Mouse (Mus musculus) heart, adult 2 months (tissue): ENCODE data around the gene Ehmt2. TPM values are rescaled to one million over a fixed set of nuclear protein-coding genes. Genes with fewer than 3 reads are reported as not detected.

ENCODE experiments used
- DNase-seq, 2 experiments: peaks; one replicate each; pipeline ENCODE4 v3.0.0; 2021
- H3K27ac ChIP-seq: fragments of 200-600 bp; 2 replicates; pipeline ENCODE4 v1.8.1; 2022
- H3K27me3 ChIP-seq: fragments of 200-500 bp; 2 replicates; pipeline ENCODE4 v1.6.1; 2012; ENCODE audit warnings: mild to moderate bottlenecking, low read length, inconsistent platforms, mixed read lengths; ENCODE audit not compliant: control insufficient read depth, insufficient read depth
- H3K36me3 ChIP-seq: fragments of 200-500 bp; 2 replicates; pipeline ENCODE4 v1.6.1; 2012; ENCODE audit warnings: low read length, inconsistent platforms; ENCODE audit not compliant: control insufficient read depth, insufficient read depth
- H3K4me1 ChIP-seq: fragments of 200-500 bp; 2 replicates; pipeline ENCODE4 v1.6.1; 2011; ENCODE audit warnings: low read length; ENCODE audit not compliant: control insufficient read depth, insufficient read depth
- H3K4me3 ChIP-seq: fragments of 200-600 bp; 2 replicates; pipeline ENCODE4 v1.8.1; 2022
- H3K79me2 ChIP-seq: fragments of 200-500 bp; replicated peaks from 2 replicates; pipeline ENCODE4 v1.6.1; 2012; ENCODE audit warnings: mild to moderate bottlenecking, inconsistent platforms, low read length, moderate library complexity, mixed read lengths; ENCODE audit not compliant: control insufficient read depth, insufficient read depth
- H3K9ac ChIP-seq: fragments of 200-500 bp; 2 replicates; pipeline ENCODE4 v1.6.1; 2012; ENCODE audit warnings: low read depth, mild to moderate bottlenecking, control low read depth, inconsistent platforms, low read length, mixed read lengths
- CTCF ChIP-seq: fragments of 200-600 bp; IDR thresholded peaks from 2 replicates; pipeline ENCODE4 v1.8.1; 2022; ENCODE audit warnings: antibody characterized with exemption, mild to moderate bottlenecking, moderate library complexity
- EP300 ChIP-seq: fragments of 200-500 bp; IDR thresholded peaks from 2 replicates; pipeline ENCODE4 v1.6.1; 2011; ENCODE audit warnings: low read depth, low read length, control low read depth; ENCODE audit not compliant: insufficient read depth
- POLR2A ChIP-seq: fragments of 200-500 bp; IDR thresholded peaks from 2 replicates; pipeline ENCODE4 v1.6.1; 2011; ENCODE audit warnings: mild to moderate bottlenecking, low read depth, low read length, control low read depth; ENCODE audit not compliant: insufficient read depth
- WGBS: fragments of 180-500 bp; shearing (Covaris S2); methylation state at CpG from one replicate; pipeline ENCODE4 v1.1.7; 2018; 5-methylcytosine and 5-hydroxymethylcytosine counted together
- intact Hi-C: fragments of 180-260 bp; cut with DNase I; formaldehyde crosslinking; loops from one replicate; pipeline ENCODE4 v1.15.1; 2025
- polyA plus RNA-seq: library from polyadenylated mRNA; depleted of rRNA; stranded (reverse); fragments of >200 nt; gene quantifications from 2 replicates; pipeline ENCODE4 v1.2.3, GENCODE M21; 2012
- total RNA-seq, 2 experiments: library from RNA; stranded (reverse); gene quantifications; 2 replicates each; pipeline ENCODE4 v1.2.3; 2021

Ehmt2 gene
- total and polyA plus RNA-seq, 3 experiments: 38.0 to 64.0 (median 42.6) TPM

DNA sequence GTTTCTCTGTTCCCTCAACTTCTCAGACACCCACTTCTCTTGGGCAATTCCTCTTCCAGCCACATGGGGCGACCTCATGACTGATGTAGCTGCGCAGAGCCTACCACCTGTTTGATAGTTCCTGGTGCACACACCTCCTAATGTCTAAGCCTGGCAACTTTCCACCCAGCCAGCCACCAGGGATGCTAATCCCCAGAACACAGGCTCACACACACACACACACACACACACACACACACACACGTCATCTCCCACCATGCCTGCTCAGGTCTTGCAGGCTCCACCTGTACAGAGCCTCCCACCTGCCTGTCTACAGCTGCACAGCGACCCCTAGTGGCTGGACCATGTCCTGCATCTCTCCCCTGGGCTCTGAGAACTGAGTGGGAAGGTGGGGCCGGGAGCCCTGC, 13.7 kb downstream of the Ehmt2 start:
- Histone ChIP-seq H3K79me2 (no peaks in the 10 kb centered on the region), H3K27me3 (no peaks in the 10 kb centered on the region), H3K4me3 (no peak overlapping the region), H3K27ac (no peak overlapping the region), H3K36me3 (no peaks in the 10 kb centered on the region), H3K4me1 (no peaks in the 10 kb centered on the region), H3K9ac (no peak overlapping the region)
- peak; percentile 74 to 84 for DNase-seq
- WGBS: 56% methylated on average over 5 of the region's 5 CpGs
- peak; percentile 87 for TF ChIP-seq CTCF
- peak; percentile 78; the same call in 1 of the 2 replicates for TF ChIP-seq EP300
- TF ChIP-seq POLR2A: no peak
- intact Hi-C loops: loop anchor here (1.0 kb wide), 1 partner anchor 56 kb away; no protein-coding TSS in a partner anchor

DNA sequence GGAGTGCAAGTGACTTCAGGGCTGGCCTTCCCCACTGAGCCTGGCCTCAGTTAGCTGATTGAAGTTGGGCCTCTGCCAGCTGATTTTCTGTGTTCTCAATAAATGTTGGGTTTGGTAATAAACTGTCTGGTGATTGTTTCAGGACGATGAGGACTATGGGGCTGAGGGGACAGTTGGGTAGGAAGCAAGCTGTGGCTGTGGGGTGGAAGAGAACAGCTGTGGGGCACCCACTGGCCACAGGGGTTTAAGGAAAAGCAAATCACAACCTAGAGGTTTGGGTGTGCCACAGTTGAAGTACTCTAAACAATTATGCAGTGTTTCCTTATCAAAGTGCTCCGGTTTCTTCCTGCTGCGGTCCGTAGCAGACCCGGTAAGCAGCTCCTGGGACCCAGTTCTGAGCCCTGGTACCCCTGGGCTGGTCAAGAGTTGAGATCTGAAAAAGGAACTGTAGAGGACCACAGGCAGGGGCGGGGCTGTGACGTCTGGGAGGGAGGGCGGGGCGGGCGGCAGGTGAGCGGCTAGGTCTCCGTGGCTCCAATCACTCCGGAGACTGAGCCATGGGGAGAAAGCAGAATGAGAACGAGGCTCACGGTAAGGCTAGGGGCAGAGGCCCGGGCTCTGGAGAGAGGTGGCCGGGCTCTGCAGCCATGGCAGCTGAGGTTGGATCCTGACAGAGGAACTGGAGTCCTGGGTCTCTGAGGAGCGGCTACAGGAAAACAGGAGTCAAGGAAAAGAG, 15.8 kb downstream of the Ehmt2 start, which contains the start of gene Slc44a4:
Slc44a4 (plus strand) TSS at position 537 of the 736 bp plus-strand sequence.
- WGBS: 51% methylated on average over 18 of the region's 18 CpGs
- H3K36me3 ChIP-seq: no peaks in the 10 kb centered on the region
- no peaks in the 10 kb centered on the region for H3K27me3 ChIP-seq
- no peaks in the 10 kb centered on the region for H3K79me2 ChIP-seq
- TF ChIP-seq EP300: no peak
- TF ChIP-seq CTCF: no peak
- no peak for TF ChIP-seq POLR2A
- no peak within 1 kb of the TSS for H3K4me3 ChIP-seq
- intact Hi-C loops: no loop called here
- H3K27ac ChIP-seq: no peak within 1 kb of the TSS
- no peaks in the 10 kb centered on the region for H3K4me1 ChIP-seq
- H3K9ac ChIP-seq: no peak within 1 kb of the TSS
- DNase-seq: no peak

DNA sequence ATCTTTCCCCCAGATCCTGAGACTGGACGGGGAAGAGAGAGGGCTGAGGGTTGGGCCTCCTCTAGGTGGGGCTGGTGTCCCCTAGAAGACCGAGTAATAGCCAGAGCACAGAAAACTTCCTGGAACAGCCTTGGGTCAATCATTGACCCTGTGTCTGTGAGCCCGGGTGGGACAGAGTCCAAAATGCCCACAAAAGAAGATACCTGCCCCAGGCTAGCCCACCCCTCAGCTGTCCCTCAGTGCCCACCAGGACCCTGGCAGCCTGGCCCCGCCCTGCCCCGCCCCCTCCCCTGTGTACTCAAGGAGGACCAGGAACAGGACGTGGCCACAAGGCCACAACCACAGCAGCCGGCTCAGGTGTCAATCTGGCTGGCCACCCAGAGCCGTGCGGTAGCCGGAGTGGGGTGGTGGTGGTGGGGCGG, 17.2 kb downstream of the Ehmt2 start:
- Histone ChIP-seq H3K4me3 (no peak overlapping the region), H3K4me1 (no peaks in the 10 kb centered on the region), H3K27me3 (no peaks in the 10 kb centered on the region), H3K79me2 (no peaks in the 10 kb centered on the region), H3K36me3 (no peaks in the 10 kb centered on the region), H3K27ac (no peak overlapping the region), H3K9ac (no peak overlapping the region)
- no peak for TF ChIP-seq POLR2A
- TF ChIP-seq EP300: no peak
- TF ChIP-seq CTCF: peak; percentile 51
- DNase-seq: peak in 1 of 2 experiments; percentile 18
- 34% methylated on average over 11 of the region's 11 CpGs for WGBS
- intact Hi-C loops: no loop called here

DNA sequence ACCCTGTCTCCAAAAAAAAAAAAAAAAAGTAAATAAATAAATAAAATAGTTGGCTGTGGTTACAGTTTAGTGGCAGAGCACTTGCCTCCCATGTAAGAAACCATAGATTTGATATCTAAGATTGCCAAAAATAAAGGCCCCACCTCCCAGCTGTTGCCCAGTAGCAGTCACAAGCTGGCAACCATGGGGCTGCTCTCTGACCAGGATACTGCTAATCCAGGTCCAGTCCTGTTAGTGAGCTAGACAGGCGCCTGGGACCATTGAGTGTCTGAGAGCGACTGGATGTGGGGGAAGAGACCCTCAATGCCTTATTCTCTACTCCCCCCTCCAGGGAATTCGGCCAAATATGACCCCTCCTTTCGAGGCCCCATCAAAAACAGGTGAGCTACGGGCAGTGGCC, 18.0 kb downstream of the Ehmt2 start:
- H3K27me3 ChIP-seq: no peaks in the 10 kb centered on the region
- WGBS: 87% methylated on average over 5 of the region's 5 CpGs
- intact Hi-C loops: no loop called here
- no peaks in the 10 kb centered on the region for H3K79me2 ChIP-seq
- H3K27ac ChIP-seq: no peak overlapping the region
- TF ChIP-seq POLR2A: no peak
- no peak for TF ChIP-seq CTCF
- TF ChIP-seq EP300: no peak
- DNase-seq: no peak
- no peaks in the 10 kb centered on the region for H3K4me1 ChIP-seq
- no peaks in the 10 kb centered on the region for H3K36me3 ChIP-seq
- H3K9ac ChIP-seq: no peak overlapping the region
- H3K4me3 ChIP-seq: no peak overlapping the region

DNA sequence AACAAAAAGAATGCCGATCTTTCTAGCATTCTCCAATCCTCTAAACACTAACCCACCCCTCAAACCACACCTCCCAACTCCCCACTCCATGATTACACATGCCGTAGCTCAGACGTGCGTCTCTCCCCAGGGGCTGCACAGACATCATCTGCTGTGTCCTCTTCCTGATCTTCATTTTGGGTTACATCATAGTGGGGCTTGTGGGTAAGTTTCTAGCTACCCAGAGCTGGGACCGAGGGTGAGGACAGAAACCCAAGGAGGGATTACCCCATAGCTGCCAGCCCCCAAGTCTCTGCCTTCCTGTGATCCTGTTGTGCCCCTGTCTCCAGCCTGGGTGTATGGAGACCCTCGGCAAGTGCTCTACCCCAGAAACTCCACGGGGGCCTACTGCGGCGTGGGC, 18.9 kb downstream of the Ehmt2 start:
- 57% methylated on average over 9 of the region's 9 CpGs for WGBS
- Histone ChIP-seq H3K36me3 (no peaks in the 10 kb centered on the region), H3K27me3 (no peaks in the 10 kb centered on the region), H3K4me3 (no peak overlapping the region), H3K27ac (no peak overlapping the region), H3K79me2 (no peaks in the 10 kb centered on the region), H3K9ac (no peak overlapping the region), H3K4me1 (no peaks in the 10 kb centered on the region)
- TF ChIP-seq EP300: no peak
- no peak for TF ChIP-seq CTCF
- no peak for TF ChIP-seq POLR2A
- intact Hi-C loops: no loop called here
- no peak for DNase-seq

DNA sequence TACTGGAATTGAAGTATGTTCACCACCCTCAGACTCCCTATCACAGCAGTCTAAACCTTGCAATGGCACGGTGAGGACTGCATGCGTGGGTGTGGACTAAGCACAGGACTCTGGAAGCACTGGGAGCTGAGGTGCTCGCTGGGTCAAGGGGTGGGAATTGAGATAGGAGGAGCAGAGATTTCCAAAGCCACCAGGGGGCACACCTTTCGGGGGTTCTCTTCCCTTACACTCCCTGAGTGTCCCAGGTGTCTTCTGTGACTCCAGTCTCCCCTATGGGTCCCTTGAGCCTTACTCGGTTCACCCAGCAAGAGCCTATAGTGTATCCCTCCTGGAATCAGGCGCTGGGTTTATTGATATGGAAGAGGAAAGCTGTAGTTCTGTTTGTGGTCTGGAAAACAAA, 24.7 kb downstream of the Ehmt2 start:
- Histone ChIP-seq H3K79me2 (no peaks in the 10 kb centered on the region), H3K4me3 (no peak overlapping the region), H3K27ac (no peak overlapping the region), H3K27me3 (no peaks in the 10 kb centered on the region), H3K4me1 (no peaks in the 10 kb centered on the region), H3K36me3 (no peaks in the 10 kb centered on the region), H3K9ac (no peak overlapping the region)
- no peak for DNase-seq
- WGBS: 42% methylated on average over 6 of the region's 6 CpGs
- intact Hi-C loops: no loop called here
- no peak for TF ChIP-seq POLR2A
- peak; percentile 39 for TF ChIP-seq CTCF
